In the genomic region with DNA sequence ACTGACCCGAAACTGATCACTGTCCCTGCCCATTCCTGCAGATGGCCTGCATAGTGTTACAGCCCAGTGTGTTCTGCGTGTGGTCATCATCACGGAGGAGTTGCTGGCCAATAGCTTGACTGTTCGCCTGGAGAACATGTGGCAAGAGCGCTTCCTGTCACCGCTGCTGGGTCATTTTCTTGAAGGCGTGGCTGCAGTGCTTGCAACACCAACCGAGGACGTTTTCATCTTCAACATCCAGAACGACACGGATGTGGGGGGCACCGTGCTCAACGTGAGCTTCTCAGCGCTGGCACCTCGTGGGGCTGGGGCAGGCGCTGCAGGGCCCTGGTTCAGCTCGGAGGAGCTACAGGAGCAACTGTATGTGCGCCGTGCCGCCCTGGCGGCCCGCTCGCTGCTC, we compare ENCODE assay signal across 9 mouse cellular contexts. TPM values are rescaled to one million over a fixed set of nuclear protein-coding genes. Genes with fewer than 3 reads are reported as not detected.
DNase-seq lines count a peak whose midpoint lies in the region; ATAC-seq and TF ChIP-seq lines count a peak whose summit lies in the region.
"Had no signal": no experiment of that assay in that cellular context is flagged by ENCODE, and none has a peak within 500 bp of the region (broad histone marks: within the 10 kb centered on the region; RNA-seq: fewer than 3 reads in every experiment).

No protein-coding gene starts in this region.

- TF ChIP-seq CTCF in heart, adult 2 months (IDR thresholded peaks at IDR 0.05) = no peak

- H3K4me3 ChIP-seq in heart, adult 2 months = peak overlapping the region; percentile 47
- H3K4me3 ChIP-seq in midbrain, embryonic 11.5 days (ENCODE audit: low read depth, low read length) = peak overlapping the region; percentile 38

- intact Hi-C loops in heart, adult 2 months (cut with DNase I) = no loop called here
- intact Hi-C loops in left cerebral cortex, postnatal 14 days (cut with DNase I) = no loop called here

- no peaks in the 10 kb centered on the region for H3K36me3 ChIP-seq in heart, adult 2 months (ENCODE audit: control insufficient read depth, insufficient read depth, low read length)
- H3K36me3 ChIP-seq in midbrain, embryonic 11.5 days (ENCODE audit: control insufficient read depth, insufficient read depth, low read length) = no peaks in the 10 kb centered on the region; the same call in 1 of the 2 replicates
- H3K36me3 ChIP-seq: G1E had no signal

- TF ChIP-seq POLR2A in heart, adult 2 months (IDR thresholded peaks at IDR 0.05; ENCODE audit: insufficient read depth, low read depth, low read length) = no peak

- 4% methylated on average over 23 of the region's 23 CpGs for WGBS in heart, adult 2 months
- WGBS in midbrain, embryonic 11.5 days = 10% methylated on average over 23 of the region's 23 CpGs

- H3K27ac ChIP-seq in heart, adult 2 months = no peak overlapping the region
- no peak overlapping the region for H3K27ac ChIP-seq in midbrain, embryonic 11.5 days (ENCODE audit: low read depth, low read length)

- no peak for ATAC-seq in midbrain, embryonic 11.5 days (ENCODE audit: low FRiP score)

- peak overlapping the region; percentile 10; the same call in 1 of the 2 replicates for H3K9ac ChIP-seq in heart, adult 2 months (ENCODE audit: low read depth, low read length)
- no peak overlapping the region for H3K9ac ChIP-seq in midbrain, embryonic 11.5 days (ENCODE audit: low read length)

- no peaks in the 10 kb centered on the region for H3K79me2 ChIP-seq in heart, adult 2 months (replicated peaks; ENCODE audit: control insufficient read depth, insufficient read depth, low read length)

- TF ChIP-seq EP300 in heart, adult 2 months (IDR thresholded peaks at IDR 0.05; ENCODE audit: insufficient read depth, low read depth, low read length) = no peak

- no peaks in the 10 kb centered on the region for H3K9me3 ChIP-seq in midbrain, embryonic 11.5 days (ENCODE audit: control insufficient read depth, low read length)

- DNase-seq in heart, adult 2 months = no peak
- DNase-seq in heart, adult 8-10 months (ENCODE audit: low spot score) = no peak
- DNase-seq in T-cell, adult 2 months (ENCODE audit: low spot score) = peak; percentile 20
- peak; percentile 44 for DNase-seq in induced T-regulatory cell, adult 2 months (ENCODE audit: low read depth)
- DNase-seq in midbrain, embryonic 11.5 days (ENCODE audit: low spot score, missing footprints) = peak; percentile 91
- no peak for DNase-seq in left cerebral cortex, postnatal 14 days (ENCODE audit: low spot score in 2 of 2)
- no peak for DNase-seq in right cerebral cortex, postnatal 25 days
- DNase-seq in adrenal gland, adult 18-20 months (ENCODE audit: low spot score in 2 of 2) = no peak

- peaks cover 5% of the 10 kb centered on the region for H3K4me1 ChIP-seq in heart, adult 2 months (ENCODE audit: control insufficient read depth, insufficient read depth, low read length)
- peaks cover 26% of the 10 kb centered on the region for H3K4me1 ChIP-seq in midbrain, embryonic 11.5 days (ENCODE audit: control insufficient read depth, insufficient read depth, low read length)

- H3K4me2 ChIP-seq in midbrain, embryonic 11.5 days = peak overlapping the region; percentile 88

- peaks cover 13% of the 10 kb centered on the region for H3K27me3 ChIP-seq in heart, adult 2 months (ENCODE audit: control insufficient read depth, insufficient read depth, low read length)
- H3K27me3 ChIP-seq in midbrain, embryonic 11.5 days (ENCODE audit: control insufficient read depth, insufficient read depth, low read length) = peaks cover 42% of the 10 kb centered on the region

RNA-seq across cellular contexts. Expression of gene Celsr3, which starts 5.5 kb away (rescaled TPM):
- under 1 TPM; 0.02 to 0.03 TPM for total RNA-seq in heart, adult 2 months (2021)
- 0.06 and 0.41 TPM in 2 replicates for polyA plus RNA-seq in heart, adult 2 months (2012; rRNA removed)
- under 1 TPM in 3 of 4 experiments, not detected in 1; 0.03 to 0.32 (median 0.28) TPM for total RNA-seq in heart, adult 8-10 months (2022)
- 5.4 and 6.4 TPM in 2 replicates for polyA plus RNA-seq in midbrain, embryonic 11.5 days (2014; fragmentation: Nextera tagmentation; extraction: Ambion mirVana)
- 10 to 100 TPM; 50.7 to 55.3 TPM for total RNA-seq in left cerebral cortex, postnatal 14 days (2021)
- total RNA-seq in adrenal gland, adult 18-20 months (2021) = 1 to 10 TPM; 3.6 to 4.1 TPM
- polyA plus RNA-seq: G1E had no signal

RNA-seq across cellular contexts. Expression of gene Slc26a6, which starts 21.4 kb away (rescaled TPM):
- total RNA-seq in heart, adult 2 months (2021) = 10 to 100 TPM; 20.8 to 24.3 TPM
- polyA plus RNA-seq in heart, adult 2 months (2012; rRNA removed) = 34.5 and 47.8 TPM in 2 replicates
- total RNA-seq in heart, adult 8-10 months (2022) = 10 to 100 TPM; 16.6 to 23.6 (median 21.4) TPM
- polyA plus RNA-seq in midbrain, embryonic 11.5 days (2014; fragmentation: Nextera tagmentation; extraction: Ambion mirVana) = 7.5 and 8.0 TPM in 2 replicates
- 10 to 100 TPM; 30.4 to 33.2 TPM for total RNA-seq in left cerebral cortex, postnatal 14 days (2021)
- 10 to 100 TPM in 1 of 2 experiments, 1 to 10 TPM in 1; 9.6 to 13.8 TPM for total RNA-seq in adrenal gland, adult 18-20 months (2021)

RNA-seq across cellular contexts. Expression of gene Nckipsd, which starts 23.5 kb away (rescaled TPM):
- total RNA-seq in heart, adult 2 months (2021) = 1 to 10 TPM; 7.8 to 8.9 TPM
- polyA plus RNA-seq in heart, adult 2 months (2012; rRNA removed) = 16.8 and 19.6 TPM in 2 replicates
- total RNA-seq in heart, adult 8-10 months (2022) = 1 to 10 TPM; 7.4 to 9.2 (median 8.0) TPM
- polyA plus RNA-seq in midbrain, embryonic 11.5 days (2014; fragmentation: Nextera tagmentation; extraction: Ambion mirVana) = 8.3 and 9.2 TPM in 2 replicates
- total RNA-seq in left cerebral cortex, postnatal 14 days (2021) = 10 to 100 TPM; 39.1 to 44.7 TPM
- total RNA-seq in adrenal gland, adult 18-20 months (2021) = 10 to 100 TPM; 10.8 to 11.3 TPM

RNA-seq across cellular contexts. Expression of gene Ip6k2, which starts 48.0 kb away (rescaled TPM):
- total RNA-seq in heart, adult 2 months (2021) = 10 to 100 TPM; 19.2 to 20.6 TPM
- 22.3 and 25.7 TPM in 2 replicates for polyA plus RNA-seq in heart, adult 2 months (2012; rRNA removed)
- 10 to 100 TPM; 13.7 to 24.9 (median 21.2) TPM for total RNA-seq in heart, adult 8-10 months (2022)
- 104 and 109 TPM in 2 replicates for polyA plus RNA-seq in midbrain, embryonic 11.5 days (2014; fragmentation: Nextera tagmentation; extraction: Ambion mirVana)
- total RNA-seq in left cerebral cortex, postnatal 14 days (2021) = 100 to 1,000 TPM; 149 to 153 TPM
- total RNA-seq in adrenal gland, adult 18-20 months (2021) = 100 to 1,000 TPM in 1 of 2 experiments, 10 to 100 TPM in 1; 76.8 to 101 TPM

Comparison
In these comparisons a context has a peak if more than half of its experiments do, and no peak if none do; other contexts are left out.
1. DNase-seq: peak in T-cell, adult 2 months (single experiment), induced T-regulatory cell, adult 2 months (single experiment) and midbrain, embryonic 11.5 days (single experiment); none in heart, adult 2 months (0 of 2), heart, adult 8-10 months (single experiment), left cerebral cortex, postnatal 14 days (0 of 2), right cerebral cortex, postnatal 25 days (single experiment) and adrenal gland, adult 18-20 months (0 of 2).
2. RNA of gene Celsr3, which starts 5.5 kb away (total RNA-seq): 50.7 to 55.3 TPM in left cerebral cortex, postnatal 14 days; 3.6 to 4.1 TPM in adrenal gland, adult 18-20 months, 0.03 to 0.32 TPM in heart, adult 8-10 months and 0.02 to 0.03 TPM in heart, adult 2 months; every median in the first group is over 10 times any median in the second.